29 mouse cellular contexts compared by ENCODE assay signal in genomic region chr1:140305344-140305743, GRCm38 (mm10). TPM values are rescaled to one million over a fixed set of nuclear protein-coding genes. Genes with fewer than 3 reads are reported as not detected.
"Had no signal": no experiment of that assay in that cellular context is flagged by ENCODE, and none has a peak within 500 bp of the region (broad histone marks: within the 10 kb centered on the region; RNA-seq: fewer than 3 reads in every experiment).

No protein-coding gene starts in this region.

- ATAC-seq: forebrain, embryonic 13.5 days; forebrain, embryonic 14.5 days; forebrain, embryonic 16.5 days; forebrain, postnatal 0 days had no signal

- H3K36me3 ChIP-seq: embryonic facial prominence, embryonic 10.5 days; embryonic facial prominence, embryonic 12.5 days; embryonic facial prominence, embryonic 13.5 days; embryonic facial prominence, embryonic 15.5 days; forebrain, embryonic 12.5 days had no signal

- H3K4me3 ChIP-seq: embryonic facial prominence, embryonic 10.5 days; embryonic facial prominence, embryonic 12.5 days; embryonic facial prominence, embryonic 13.5 days; embryonic facial prominence, embryonic 15.5 days; erythroblast, embryonic 14.5 days; forebrain, embryonic 10.5 days; forebrain, embryonic 12.5 days; forebrain, embryonic 13.5 days; gastrocnemius, adult 2 months; heart, adult 2 months; heart, embryonic 12.5 days had no signal

- H3K27me3 ChIP-seq: embryonic facial prominence, embryonic 12.5 days; embryonic facial prominence, embryonic 13.5 days; embryonic facial prominence, embryonic 15.5 days; forebrain, embryonic 12.5 days; forebrain, embryonic 13.5 days; heart, embryonic 12.5 days had no signal

- H3K9me3 ChIP-seq: embryonic facial prominence, embryonic 15.5 days had no signal

- H3K4me2 ChIP-seq: embryonic facial prominence, embryonic 12.5 days; embryonic facial prominence, embryonic 13.5 days; embryonic facial prominence, embryonic 15.5 days; forebrain, embryonic 12.5 days; forebrain, embryonic 13.5 days; heart, embryonic 11.5 days; heart, embryonic 12.5 days had no signal

- DNase-seq: cerebellum, adult 9-10 months; cerebellum, adult 9-11 months; cerebellum, postnatal 10 days; cerebellum, postnatal 14 days; cerebellum, postnatal 25 days; cerebellum, postnatal 36 days; embryo, embryonic 11 days; forebrain, postnatal 0 days; gastrocnemius, adult 2 months; gastrocnemius, postnatal 10 days; gastrocnemius, postnatal 14 days; gastrocnemius, postnatal 25 days; gastrocnemius, postnatal 36 days; heart, adult 18-20 months; heart, adult 2 months had no signal

- H3K4me1 ChIP-seq: embryonic facial prominence, embryonic 10.5 days; embryonic facial prominence, embryonic 12.5 days; embryonic facial prominence, embryonic 13.5 days; embryonic facial prominence, embryonic 15.5 days; forebrain, embryonic 10.5 days; forebrain, embryonic 12.5 days; forebrain, embryonic 13.5 days; heart, embryonic 12.5 days had no signal

- H3K27ac ChIP-seq: embryonic facial prominence, embryonic 10.5 days; embryonic facial prominence, embryonic 12.5 days; embryonic facial prominence, embryonic 13.5 days; forebrain, embryonic 10.5 days; forebrain, embryonic 12.5 days; forebrain, embryonic 13.5 days; gastrocnemius, adult 2 months; heart, adult 2 months had no signal

- H3K9ac ChIP-seq: embryonic facial prominence, embryonic 12.5 days; embryonic facial prominence, embryonic 13.5 days; embryonic facial prominence, embryonic 15.5 days; forebrain, embryonic 12.5 days; forebrain, embryonic 13.5 days; forebrain, postnatal 0 days; heart, embryonic 12.5 days had no signal

RNA-seq across cellular contexts. Expression of gene Kcnt2, which starts 59.4 kb away (rescaled TPM):
- total RNA-seq: common myeloid progenitor, adult 5-6 weeks; granulocyte monocyte progenitor cell, adult 5-6 weeks had no signal
- polyA plus RNA-seq: erythroblast, embryonic 14.5 days had no signal
